Mouse (Mus musculus): ENCODE data around the gene Nsf.
"Not testable (repeated sequence)": the region's sequence is repeated elsewhere in the genome, so short reads cannot be mapped to it uniquely, and the experiment has no call there.

The Nsf gene

GRCm38 (mm10) chr11:103890337-103891186, 63.3 kb downstream of the Nsf start:
- no peak for DNase-seq

- no peak for DNase-seq
These were observed 66.0 kb downstream of the Nsf start for GRCm38 (mm10) chr11:103887724-103888410.

- DNase-seq, result no peak
These were observed 69.0 kb downstream of the Nsf start for GRCm38 (mm10) chr11:103884749-103885383.

- DNase-seq, result no peak
These were observed 70.1 kb downstream of the Nsf start for GRCm38 (mm10) chr11:103883793-103884192.

- DNase-seq, result not testable (repeated sequence)
These were observed 74.4 kb downstream of the Nsf start for GRCm38 (mm10) chr11:103879476-103879875.

- DNase-seq, result no peak
These were observed 75.4 kb downstream of the Nsf start for GRCm38 (mm10) chr11:103878441-103878840.

- no peak for DNase-seq
These were observed 83.5 kb downstream of the Nsf start for GRCm38 (mm10) chr11:103870352-103870751.

- DNase-seq, result no peak
These were observed 86.2 kb downstream of the Nsf start for GRCm38 (mm10) chr11:103867702-103868101.

- no peak for DNase-seq
These were observed 88.5 kb downstream of the Nsf start for GRCm38 (mm10) chr11:103865346-103865745.

- no peak for DNase-seq
These were observed 89.4 kb downstream of the Nsf start for GRCm38 (mm10) chr11:103864486-103864885.

- DNase-seq, result no peak
These were observed 90.9 kb downstream of the Nsf start for GRCm38 (mm10) chr11:103862951-103863350.

GRCm38 (mm10) chr11:103859933-103860610, 93.8 kb downstream of the Nsf start:
- DNase-seq, result no peak

GRCm38 (mm10) chr11:103858760-103859159, 95.1 kb downstream of the Nsf start:
- DNase-seq, result no peak

GRCm38 (mm10) chr11:103856641-103857040, 97.2 kb downstream of the Nsf start:
- no peak for DNase-seq

- no peak for DNase-seq
These were observed 99.6 kb downstream of the Nsf start for GRCm38 (mm10) chr11:103854294-103854693.

- DNase-seq, result no peak
These were observed 100.5 kb downstream of the Nsf start for GRCm38 (mm10) chr11:103853284-103853920.

GRCm38 (mm10) chr11:103852590-103853283, 101.1 kb downstream of the Nsf start:
- DNase-seq, result no peak

- DNase-seq, result no peak
These were observed 105.6 kb downstream of the Nsf start for GRCm38 (mm10) chr11:103848287-103848686.

GRCm38 (mm10) chr11:103840834-103841233, 113.0 kb downstream of the Nsf start:
- DNase-seq, result no peak

- DNase-seq, result no peak
These were observed 114.9 kb downstream of the Nsf start for GRCm38 (mm10) chr11:103838955-103839354.

- no peak for DNase-seq
These were observed 121.5 kb downstream of the Nsf start for GRCm38 (mm10) chr11:103832331-103832730.

- no peak for DNase-seq
These were observed 122.1 kb downstream of the Nsf start for GRCm38 (mm10) chr11:103831766-103832165.
